Mouse (Mus musculus): ENCODE measurements around the gene Sh3rf3. TPM values are rescaled to one million over a fixed set of nuclear protein-coding genes. Genes with fewer than 3 reads are reported as not detected.

The Sh3rf3 gene
- total RNA-seq, 2 experiments from 2014 or later = 34.3 to 37.3 TPM

- DNase-seq (ENCODE audit: extremely low spot score in 1 of 2, low spot score in 1 of 2) = no peak
Observed at GRCm38 (mm10) chr10:58972115-58972514, 159.0 kb downstream of the Sh3rf3 start.

- no peak for DNase-seq (ENCODE audit: extremely low spot score in 1 of 2, low spot score in 1 of 2)
Observed at GRCm38 (mm10) chr10:58974138-58974537, 161.0 kb downstream of the Sh3rf3 start.

GRCm38 (mm10) chr10:58979320-58979959 is 166.3 kb downstream of the Sh3rf3 start:
- DNase-seq (ENCODE audit: extremely low spot score in 1 of 2, low spot score in 1 of 2) = no peak

- no peak for DNase-seq (ENCODE audit: extremely low spot score in 1 of 2, low spot score in 1 of 2)
Observed at GRCm38 (mm10) chr10:58981674-58982329, 168.6 kb downstream of the Sh3rf3 start.

- no peak for DNase-seq (ENCODE audit: extremely low spot score in 1 of 2, low spot score in 1 of 2)
Observed at GRCm38 (mm10) chr10:58982546-58983154, 169.5 kb downstream of the Sh3rf3 start.

GRCm38 (mm10) chr10:58991611-58992010 is 178.5 kb downstream of the Sh3rf3 start:
- no peak for DNase-seq (ENCODE audit: extremely low spot score in 1 of 2, low spot score in 1 of 2)

- DNase-seq (ENCODE audit: extremely low spot score in 1 of 2, low spot score in 1 of 2) = no peak
Observed at GRCm38 (mm10) chr10:58994726-58995125, 181.6 kb downstream of the Sh3rf3 start.

GRCm38 (mm10) chr10:58995132-58995531 is 182.0 kb downstream of the Sh3rf3 start:
- DNase-seq (ENCODE audit: extremely low spot score in 1 of 2, low spot score in 1 of 2) = no peak

- DNase-seq (ENCODE audit: extremely low spot score in 1 of 2, low spot score in 1 of 2) = no peak
Observed at GRCm38 (mm10) chr10:59002361-59002760, 189.2 kb downstream of the Sh3rf3 start.

GRCm38 (mm10) chr10:59011415-59011814 is 198.3 kb downstream of the Sh3rf3 start:
- DNase-seq (ENCODE audit: extremely low spot score in 1 of 2, low spot score in 1 of 2) = no peak

GRCm38 (mm10) chr10:59013618-59014017 is 200.5 kb downstream of the Sh3rf3 start:
- no peak for DNase-seq (ENCODE audit: extremely low spot score in 1 of 2, low spot score in 1 of 2)

- DNase-seq (ENCODE audit: extremely low spot score in 1 of 2, low spot score in 1 of 2) = no peak
Observed at GRCm38 (mm10) chr10:59019302-59019973, 206.3 kb downstream of the Sh3rf3 start.

GRCm38 (mm10) chr10:59050434-59050833 is 237.3 kb downstream of the Sh3rf3 start:
- DNase-seq (ENCODE audit: extremely low spot score in 1 of 2, low spot score in 1 of 2) = no peak

- no peak for DNase-seq (ENCODE audit: extremely low spot score in 1 of 2, low spot score in 1 of 2)
Observed at GRCm38 (mm10) chr10:59056294-59056693, 243.1 kb downstream of the Sh3rf3 start.

- no peak for DNase-seq (ENCODE audit: extremely low spot score in 1 of 2, low spot score in 1 of 2)
Observed at GRCm38 (mm10) chr10:59066804-59067203, 253.6 kb downstream of the Sh3rf3 start.

GRCm38 (mm10) chr10:59072827-59073226 is 259.7 kb downstream of the Sh3rf3 start:
- no peak for DNase-seq (ENCODE audit: extremely low spot score in 1 of 2, low spot score in 1 of 2)

GRCm38 (mm10) chr10:59076681-59077080 is 263.5 kb downstream of the Sh3rf3 start:
- no peak for DNase-seq (ENCODE audit: extremely low spot score in 1 of 2, low spot score in 1 of 2)

- no peak for DNase-seq (ENCODE audit: extremely low spot score in 1 of 2, low spot score in 1 of 2)
Observed at GRCm38 (mm10) chr10:59077909-59078308, 264.8 kb downstream of the Sh3rf3 start.

GRCm38 (mm10) chr10:59085604-59086003 is 272.4 kb downstream of the Sh3rf3 start:
- DNase-seq (ENCODE audit: extremely low spot score in 1 of 2, low spot score in 1 of 2) = no peak

- DNase-seq (ENCODE audit: extremely low spot score in 1 of 2, low spot score in 1 of 2) = no peak
Observed at GRCm38 (mm10) chr10:59086578-59086977, 273.4 kb downstream of the Sh3rf3 start.
